Mouse (Mus musculus) left cerebral cortex, postnatal 25 days (tissue): ENCODE data around the gene Stx11. TPM values are rescaled to one million over a fixed set of nuclear protein-coding genes. Genes with fewer than 3 reads are reported as not detected.
A peak's percentile ranks its signal among the peaks of the same experiment; 100 is the strongest.
"Not testable (repeated sequence)": the region's sequence is repeated elsewhere in the genome, so short reads cannot be mapped to it uniquely, and the experiment has no call there.

ENCODE experiments used
- DNase-seq, 2 experiments: peaks; one replicate each; pipeline ENCODE4 v3.0.0; 2022; ENCODE audit warnings: low spot score in 2 of 2, mixed read lengths in 1 of 2
- intact Hi-C: fragments of 180-260 bp; cut with DNase I; formaldehyde crosslinking; loops from one replicate; pipeline ENCODE4 v1.15.1; 2025
- total RNA-seq, 2 experiments: library from RNA; stranded (reverse); gene quantifications; 2 replicates each; pipeline ENCODE4 v1.2.3; 2021

Gene Stx11
- total RNA-seq, 2 experiments from 2014 or later: 0.11 to 0.34 TPM

- no peak for DNase-seq
- intact Hi-C loops: no loop called here
Measured at GRCm38 (mm10) chr10:12963362-12964147, 543 bp downstream of the Stx11 start.

GRCm38 (mm10) chr10:12962238-12962637, 1.9 kb downstream of the Stx11 start:
- DNase-seq: no peak
- intact Hi-C loops: no loop called here

- intact Hi-C loops: no loop called here
- DNase-seq: no peak
Measured at GRCm38 (mm10) chr10:12961546-12961945, 2.6 kb downstream of the Stx11 start.

GRCm38 (mm10) chr10:12957271-12957670, 6.8 kb downstream of the Stx11 start:
- intact Hi-C loops: no loop called here
- DNase-seq: no peak

GRCm38 (mm10) chr10:12955831-12956230, 8.3 kb downstream of the Stx11 start:
- DNase-seq: no peak
- intact Hi-C loops: no loop called here

- intact Hi-C loops: not testable (repeated sequence)
Measured at GRCm38 (mm10) chr10:12951358-12951757, 12.7 kb downstream of the Stx11 start.

GRCm38 (mm10) chr10:12949299-12949698, 14.8 kb downstream of the Stx11 start:
- DNase-seq: no peak
- intact Hi-C loops: no loop called here

More at GRCm38 (mm10) chr10:12951358-12951757, 12.7 kb downstream of the Stx11 start:
- DNase-seq: not testable (repeated sequence)

GRCm38 (mm10) chr10:12947606-12948005, 16.5 kb downstream of the Stx11 start:
- intact Hi-C loops: no loop called here
- no peak for DNase-seq

GRCm38 (mm10) chr10:12941018-12941761, 22.9 kb downstream of the Stx11 start:
- intact Hi-C loops: no loop called here
- DNase-seq: peak; percentile 58 to 65

GRCm38 (mm10) chr10:12938763-12939162, 25.3 kb downstream of the Stx11 start:
- intact Hi-C loops: no loop called here
- no peak for DNase-seq

- intact Hi-C loops: no loop called here
- no peak for DNase-seq
Measured at GRCm38 (mm10) chr10:12936079-12936478, 28.0 kb downstream of the Stx11 start.

- intact Hi-C loops: no loop called here
- no peak for DNase-seq
Measured at GRCm38 (mm10) chr10:12935575-12935974, 28.5 kb downstream of the Stx11 start.

- no peak for DNase-seq
- intact Hi-C loops: no loop called here
Measured at GRCm38 (mm10) chr10:12931492-12932400, 32.4 kb downstream of the Stx11 start.

GRCm38 (mm10) chr10:12930351-12930905, 33.7 kb downstream of the Stx11 start:
- intact Hi-C loops: no loop called here

GRCm38 (mm10) chr10:12929857-12930174, 34.3 kb downstream of the Stx11 start:
- no peak for DNase-seq
- intact Hi-C loops: no loop called here

More at GRCm38 (mm10) chr10:12930351-12930905, 33.7 kb downstream of the Stx11 start:
- no peak for DNase-seq

- intact Hi-C loops: no loop called here
- DNase-seq: no peak
Measured at GRCm38 (mm10) chr10:12929149-12929856, 34.8 kb downstream of the Stx11 start.

- no peak for DNase-seq
- intact Hi-C loops: no loop called here
Measured at GRCm38 (mm10) chr10:12928193-12928592, 35.9 kb downstream of the Stx11 start.

- peak; percentile 98 to 99 for DNase-seq
- intact Hi-C loops: loop anchor here (2.0 to 5.0 kb wide), 3 partner anchors 54 to 230 kb away; partner anchors contain the start of genes Sf3b5 and Utrn
Measured at GRCm38 (mm10) chr10:12922574-12923353, 41.3 kb downstream of the Stx11 start.
